Mouse (Mus musculus) ES-CJ7 (cell line): ENCODE results near the gene Rbfox1.

Experiments used
- DNase-seq: peaks from one replicate; pipeline ENCODE4 v3.0.0; 2011; ENCODE audit warnings: low read depth, low spot score

The Rbfox1 gene

DNA sequence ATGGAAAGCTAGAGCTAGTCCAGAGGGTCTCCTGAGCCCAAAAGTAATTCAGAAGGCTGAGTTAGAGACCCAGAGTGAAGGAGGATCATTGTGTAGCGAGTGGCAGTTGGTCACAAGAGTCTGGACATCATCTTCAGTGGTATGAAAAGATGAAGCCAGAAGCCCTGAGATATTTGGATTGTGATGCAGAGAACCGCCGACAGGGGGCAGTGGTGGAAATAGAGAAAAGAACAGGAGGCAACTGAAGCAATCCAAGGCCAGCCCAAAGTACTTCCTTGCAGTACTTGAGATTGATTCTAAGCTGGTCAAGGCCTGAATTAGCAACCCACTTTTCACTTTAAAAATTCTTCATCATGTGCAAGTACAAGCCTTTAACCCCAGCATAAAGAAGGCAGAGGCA lies 1120.3 kb downstream of the Rbfox1 start:
- peak; percentile 35 for DNase-seq

DNA sequence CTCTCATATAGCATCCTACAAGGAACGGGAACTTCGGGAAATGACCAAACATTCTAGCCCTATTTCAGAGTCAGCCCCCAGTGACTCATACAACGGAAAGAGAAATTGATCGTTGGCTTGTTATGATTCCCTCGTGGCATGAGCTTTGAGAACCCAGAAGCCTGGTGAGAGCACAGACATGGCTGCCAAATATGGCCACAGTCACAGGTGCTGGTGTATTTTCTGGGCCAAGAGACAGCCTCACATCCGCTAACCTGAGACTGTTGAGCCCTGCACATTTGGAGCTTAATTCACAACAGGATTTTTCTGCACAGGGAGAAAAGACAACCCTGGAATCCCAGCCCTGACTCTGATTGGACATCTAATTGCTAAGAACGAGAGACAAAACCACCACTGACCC lies 1132.2 kb downstream of the Rbfox1 start:
- no peak for DNase-seq

DNA sequence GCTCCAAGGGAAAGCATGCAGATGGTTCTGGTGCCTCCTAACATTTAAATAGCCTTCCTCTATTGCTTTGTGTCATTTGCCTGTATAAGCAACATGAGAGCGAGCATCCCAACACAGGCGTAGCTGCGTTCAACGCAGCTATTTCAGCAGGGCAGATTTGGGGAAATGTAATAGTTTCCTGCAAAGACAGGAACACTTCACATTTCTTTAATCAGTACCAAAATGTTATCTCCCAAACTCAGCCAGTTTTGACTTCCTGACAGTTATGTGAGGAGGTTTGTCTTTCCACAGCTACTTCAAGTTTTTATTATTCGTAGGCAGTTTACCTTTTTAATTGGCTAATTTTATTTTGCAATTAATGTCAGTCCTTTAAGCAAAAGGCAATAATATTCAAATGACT lies 1149.1 kb downstream of the Rbfox1 start:
- DNase-seq, result no peak

- DNase-seq, result no peak
Observed at GRCm38 (mm10) chr16:7036566-7036965, 1151.4 kb downstream of the Rbfox1 start.

- DNase-seq, result no peak
Observed at GRCm38 (mm10) chr16:7036988-7037387, 1151.8 kb downstream of the Rbfox1 start.

DNA sequence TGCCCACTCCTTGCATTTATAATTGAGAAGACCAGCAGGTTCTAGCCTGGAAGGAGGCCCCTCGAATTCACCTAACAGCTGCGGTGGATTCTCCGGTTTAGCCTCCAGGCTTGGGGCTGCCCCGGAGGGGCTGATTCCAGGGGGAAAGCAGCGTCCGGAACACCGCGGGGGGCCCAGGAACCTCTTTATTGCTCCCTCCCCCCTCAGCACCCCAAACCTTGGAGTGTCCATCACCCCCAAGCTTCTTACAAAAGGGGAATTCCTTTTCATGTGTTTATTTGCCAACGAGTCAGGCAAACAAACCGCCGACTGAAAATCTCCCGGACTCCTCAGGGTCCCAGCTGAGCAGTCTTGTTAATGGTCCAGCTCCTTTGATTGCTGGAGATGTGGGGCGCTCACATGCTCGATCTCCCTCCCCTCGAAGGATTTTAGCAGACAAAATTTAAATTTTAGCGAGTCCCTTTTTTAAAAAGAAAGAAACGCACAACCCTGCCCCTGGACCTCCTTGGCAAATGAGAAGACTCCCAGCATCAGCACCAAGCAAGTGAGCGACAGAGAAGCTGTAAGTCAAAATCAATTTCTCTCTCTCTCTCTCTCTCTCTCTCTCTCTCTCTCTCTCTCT lies 1153.6 kb downstream of the Rbfox1 start:
- DNase-seq, result no peak

- no peak for DNase-seq
Observed at GRCm38 (mm10) chr16:7039404-7040367, 1154.5 kb downstream of the Rbfox1 start.

- no peak for DNase-seq
Observed at GRCm38 (mm10) chr16:7040691-7041090, 1155.5 kb downstream of the Rbfox1 start.

DNA sequence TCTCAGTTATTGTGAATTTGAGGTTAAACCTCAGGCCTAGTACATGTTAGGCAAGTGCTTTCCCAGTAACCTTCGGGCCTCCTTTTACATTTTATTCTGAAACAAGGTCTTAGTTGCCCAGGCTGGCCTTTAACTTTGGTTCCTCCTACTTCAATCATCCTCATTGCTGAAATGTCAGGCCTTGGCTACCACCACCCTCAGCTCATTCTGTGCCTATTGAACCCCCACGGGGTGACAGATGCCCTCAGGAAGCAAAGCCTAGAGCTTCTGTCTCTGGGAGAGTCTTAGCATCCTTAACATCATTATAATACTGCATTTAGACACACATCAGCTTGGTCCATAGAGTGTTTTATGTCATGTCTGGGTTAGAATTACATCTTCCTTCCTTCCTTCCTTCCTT lies 1162.3 kb downstream of the Rbfox1 start:
- DNase-seq, result no peak

DNA sequence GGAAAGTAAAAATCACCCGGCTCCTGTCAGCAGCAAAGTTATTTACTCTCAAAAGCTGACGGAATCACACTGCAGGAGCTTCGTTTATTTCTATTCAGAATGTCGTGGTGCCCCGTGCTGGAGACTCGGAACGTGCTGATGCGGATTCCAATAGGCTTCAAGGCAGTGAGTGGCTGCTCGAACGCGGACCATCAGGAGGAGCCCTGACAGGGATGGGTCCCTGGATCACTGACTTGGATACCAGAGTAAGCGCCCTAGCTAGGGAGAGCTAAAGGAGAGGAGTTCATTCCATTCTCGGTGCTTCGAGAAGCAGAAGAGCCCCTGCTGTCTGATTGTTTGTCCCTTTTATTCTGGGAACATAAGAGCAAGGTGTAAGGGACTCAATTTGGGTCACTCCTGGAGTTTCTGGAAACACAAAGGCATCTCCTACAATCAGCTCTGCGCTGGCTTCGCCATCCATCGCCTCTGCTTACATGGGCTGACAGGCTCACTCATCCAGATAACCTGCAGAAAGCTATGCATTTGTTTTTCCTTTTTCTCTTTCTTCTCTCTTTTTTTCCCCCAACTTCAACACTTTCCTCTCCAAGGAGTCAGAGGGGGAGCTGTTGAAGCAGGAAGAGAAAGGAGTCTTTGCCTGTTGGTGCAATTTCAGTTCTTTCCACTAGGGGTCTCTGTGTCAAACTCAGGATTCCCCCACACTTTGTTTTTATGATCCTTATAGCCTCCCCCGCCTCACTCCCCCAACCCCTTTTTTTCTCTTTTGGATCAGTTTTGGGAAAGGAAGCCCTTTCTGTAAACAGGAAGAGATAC lies 1164.2 kb downstream of the Rbfox1 start:
- DNase-seq, result peak; percentile 59

- no peak for DNase-seq
Observed at GRCm38 (mm10) chr16:7050945-7051344, 1165.8 kb downstream of the Rbfox1 start.

- no peak for DNase-seq
Observed at GRCm38 (mm10) chr16:7051991-7052390, 1166.8 kb downstream of the Rbfox1 start.

DNA sequence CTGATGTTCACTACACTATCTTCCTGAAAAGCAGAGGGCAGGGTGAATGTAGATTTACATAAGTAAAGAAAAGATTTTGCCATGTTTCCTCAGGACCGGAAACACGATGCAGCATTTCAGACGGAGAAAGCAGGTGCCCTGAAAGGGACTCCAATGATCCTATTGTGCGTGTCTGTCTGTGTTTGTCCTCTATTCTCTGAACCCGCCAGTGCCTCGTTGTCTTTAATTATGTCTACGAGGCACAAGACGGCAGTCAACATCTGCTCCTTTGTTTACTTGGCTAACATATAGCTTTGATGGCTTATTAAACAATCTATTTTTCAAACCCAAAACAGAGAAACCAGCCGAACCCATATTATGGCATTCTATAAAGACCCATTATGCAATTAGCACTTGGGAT lies 1167.3 kb downstream of the Rbfox1 start:
- no peak for DNase-seq

DNA sequence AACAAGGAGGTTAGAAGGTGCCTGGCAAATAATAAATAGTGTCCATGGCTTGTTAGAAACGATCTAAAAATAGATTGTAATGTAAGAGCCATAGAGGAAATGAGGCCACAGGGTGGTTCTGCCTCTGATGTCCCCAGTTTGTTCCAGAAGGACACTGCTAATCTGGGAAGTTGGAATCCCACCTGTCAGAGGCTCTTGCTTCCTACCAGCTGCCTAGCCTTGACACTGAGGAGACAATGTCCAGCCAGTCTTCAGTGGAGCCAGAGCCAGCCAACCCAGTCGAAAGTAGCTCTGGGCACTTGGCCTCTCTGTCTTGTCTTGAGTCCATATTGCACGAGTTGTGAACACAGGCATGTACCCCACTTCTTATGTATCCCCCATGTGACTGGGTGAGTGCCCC lies 1172.6 kb downstream of the Rbfox1 start:
- DNase-seq, result no peak

- DNase-seq, result no peak
Observed at GRCm38 (mm10) chr16:7058556-7058955, 1173.4 kb downstream of the Rbfox1 start.

DNA sequence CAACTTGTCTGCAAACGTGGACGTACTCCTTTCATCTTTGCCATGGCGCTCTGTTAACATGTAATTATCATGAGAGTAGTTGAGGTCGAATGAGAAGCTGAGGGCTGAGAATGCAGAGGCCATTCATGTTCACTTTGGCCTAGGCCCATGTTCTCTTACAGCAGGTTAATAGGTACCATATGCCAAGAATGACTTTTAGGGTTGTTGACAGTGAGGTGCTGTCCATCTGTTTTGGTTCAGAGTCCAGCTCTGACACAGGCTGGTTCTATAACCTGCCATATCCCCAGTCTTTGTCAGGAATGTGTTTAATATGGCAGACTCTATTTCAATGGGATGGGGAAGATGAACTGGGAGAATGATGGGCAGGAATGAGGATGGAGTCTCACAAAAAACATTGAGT lies 1174.4 kb downstream of the Rbfox1 start:
- no peak for DNase-seq

DNA sequence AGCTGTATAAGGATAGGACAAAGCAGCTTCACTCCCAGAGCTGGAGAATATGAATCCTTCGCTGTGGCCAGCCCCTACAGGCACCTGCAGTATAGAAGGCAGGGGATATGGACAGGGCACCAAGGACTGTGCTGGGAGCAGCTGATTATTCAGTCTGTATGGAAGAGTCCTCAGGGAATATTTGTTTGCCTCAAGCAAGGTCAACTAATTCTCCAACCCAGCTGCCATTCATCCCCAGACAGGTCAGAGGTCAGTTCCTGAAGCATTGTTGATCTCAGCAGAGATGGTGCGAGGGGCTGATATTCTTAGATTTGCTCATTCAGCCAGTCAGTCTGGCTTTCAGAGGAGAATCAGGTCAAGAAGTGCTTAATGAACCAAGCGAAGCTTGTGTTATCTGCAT lies 1175.7 kb downstream of the Rbfox1 start:
- DNase-seq, result no peak

DNA sequence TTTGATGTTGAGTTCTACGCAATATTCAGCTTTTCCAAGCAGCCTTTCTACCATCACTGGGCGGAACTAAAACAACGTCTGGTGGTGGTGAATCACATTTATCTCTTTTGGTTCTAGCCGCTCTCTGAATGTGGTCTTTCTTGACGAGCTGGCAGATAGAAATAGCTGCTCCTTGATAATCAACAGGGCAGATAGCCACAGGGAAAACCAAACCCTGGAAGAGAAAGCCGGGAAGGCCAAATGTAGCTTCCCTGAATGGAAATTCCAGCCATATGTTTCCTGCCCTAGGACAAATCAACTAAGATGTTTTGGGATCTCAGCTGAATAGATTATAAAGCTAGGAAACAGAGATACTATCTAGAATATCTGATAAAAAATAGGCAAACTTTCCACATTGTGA lies 1177.4 kb downstream of the Rbfox1 start:
- no peak for DNase-seq

- no peak for DNase-seq
Observed at GRCm38 (mm10) chr16:7067109-7067508, 1182.0 kb downstream of the Rbfox1 start.

DNA sequence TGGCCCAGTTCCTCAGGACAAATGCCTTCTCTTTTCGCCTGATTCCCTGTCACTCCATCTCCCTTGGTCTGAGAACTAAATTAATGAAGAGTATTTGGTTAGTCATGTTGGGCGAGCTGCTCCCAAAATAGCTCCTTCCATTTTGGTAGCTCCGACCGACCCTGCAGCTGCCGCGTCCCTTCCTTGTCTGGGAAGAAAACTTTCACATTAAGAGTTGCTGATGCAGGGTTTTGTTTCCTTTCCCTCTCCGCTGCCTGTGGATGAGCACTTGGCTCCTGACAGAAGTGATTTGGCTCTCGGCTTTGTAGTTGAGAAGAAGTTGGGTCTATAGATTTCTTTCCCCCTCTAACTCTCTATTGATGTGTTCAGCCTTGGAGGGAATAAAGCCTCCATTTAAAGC lies 1184.4 kb downstream of the Rbfox1 start:
- DNase-seq, result no peak

DNA sequence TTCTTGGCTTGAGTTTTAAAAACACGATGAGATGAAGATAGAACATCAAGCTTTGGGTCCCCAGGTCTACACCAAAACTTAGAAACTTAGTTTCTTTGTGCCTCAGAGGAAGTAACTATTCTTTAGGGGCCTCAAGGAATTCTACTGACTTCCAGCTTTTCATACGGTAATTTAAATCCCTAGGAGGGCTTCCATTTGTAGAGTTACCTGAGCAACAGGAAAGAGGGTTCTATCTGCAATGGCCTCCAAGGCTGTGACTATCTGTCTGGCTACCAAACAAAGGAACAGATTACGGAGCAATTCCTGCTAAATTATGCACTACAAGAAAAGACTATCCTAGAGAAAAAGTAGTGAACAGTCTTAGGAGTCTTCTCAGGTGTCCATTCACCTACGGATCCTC lies 1189.6 kb downstream of the Rbfox1 start:
- DNase-seq, result peak; percentile 75

- no peak for DNase-seq
Observed at GRCm38 (mm10) chr16:7075749-7076148, 1190.6 kb downstream of the Rbfox1 start.
